Mouse (Mus musculus): Measurements from ENCODE around the gene Myg1. TPM values are rescaled to one million over a fixed set of nuclear protein-coding genes. Genes with fewer than 3 reads are reported as not detected.

Myg1 gene
- polyA plus RNA-seq, 1 experiment: 87.0 TPM

DNA sequence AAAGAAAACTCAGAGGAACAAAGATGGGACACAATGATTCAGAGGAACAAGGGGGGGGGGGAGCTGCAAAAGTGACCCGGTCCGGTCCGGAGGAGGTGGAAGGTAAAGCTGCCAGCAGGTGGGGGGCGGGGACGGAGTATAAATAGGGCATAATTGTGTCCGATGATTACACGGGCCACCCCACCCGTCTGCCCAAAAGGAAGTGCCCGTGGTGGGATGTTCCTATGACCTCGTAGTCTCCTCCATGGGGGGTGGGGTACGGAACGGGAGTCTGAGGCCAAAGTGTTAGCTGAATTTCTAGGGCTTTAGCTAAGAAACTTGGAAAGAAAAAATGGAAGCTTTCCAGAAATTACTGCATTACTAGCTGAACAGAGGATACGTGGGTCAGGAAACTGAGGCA lies 38.5 kb downstream of the Myg1 start:
- Histone ChIP-seq H3K27ac (ENCODE audit: insufficient read depth, low read length) (no peak overlapping the region), H3K4me1 (ENCODE audit: control insufficient read depth, insufficient read depth, low read length) (no peaks in the 10 kb centered on the region; the same call in 1 of the 2 replicates), H3K4me3 (ENCODE audit: insufficient read depth, low read length) (no peak overlapping the region)
- TF ChIP-seq CTCF (IDR thresholded peaks at IDR 0.05; ENCODE audit: extremely low read depth, insufficient read depth, low read length) (no peak), POLR2A (IDR thresholded peaks at IDR 0.05; ENCODE audit: extremely low read depth, insufficient read depth, low read length) (no peak)

DNA sequence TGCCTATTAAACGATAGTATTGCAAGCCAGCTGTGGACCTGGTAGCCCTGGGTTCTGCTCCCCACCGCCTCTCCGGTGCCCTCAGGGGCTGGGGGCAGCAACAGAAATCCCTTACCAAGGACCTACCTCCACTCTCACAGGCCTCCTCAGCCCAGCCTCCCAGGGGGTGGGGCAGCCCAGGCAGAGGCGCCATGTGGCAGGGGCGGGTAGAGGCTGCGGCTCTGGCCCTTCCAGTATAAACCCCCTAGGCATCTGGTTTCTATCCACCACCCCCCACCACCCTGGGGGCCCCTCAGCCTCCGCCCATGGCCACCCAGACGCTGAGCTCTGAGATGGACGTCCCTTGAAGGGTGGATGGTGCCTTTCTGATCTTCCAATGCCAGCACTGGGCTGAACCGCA lies 39.2 kb downstream of the Myg1 start:
- Histone ChIP-seq H3K4me3 (ENCODE audit: insufficient read depth, low read length) (no peak overlapping the region), H3K4me1 (ENCODE audit: control insufficient read depth, insufficient read depth, low read length) (no peaks in the 10 kb centered on the region; the same call in 1 of the 2 replicates), H3K27ac (ENCODE audit: insufficient read depth, low read length) (no peak overlapping the region)
- TF ChIP-seq POLR2A (IDR thresholded peaks at IDR 0.05; ENCODE audit: extremely low read depth, insufficient read depth, low read length): no peak
- TF ChIP-seq CTCF (IDR thresholded peaks at IDR 0.05; ENCODE audit: extremely low read depth, insufficient read depth, low read length): no peak

DNA sequence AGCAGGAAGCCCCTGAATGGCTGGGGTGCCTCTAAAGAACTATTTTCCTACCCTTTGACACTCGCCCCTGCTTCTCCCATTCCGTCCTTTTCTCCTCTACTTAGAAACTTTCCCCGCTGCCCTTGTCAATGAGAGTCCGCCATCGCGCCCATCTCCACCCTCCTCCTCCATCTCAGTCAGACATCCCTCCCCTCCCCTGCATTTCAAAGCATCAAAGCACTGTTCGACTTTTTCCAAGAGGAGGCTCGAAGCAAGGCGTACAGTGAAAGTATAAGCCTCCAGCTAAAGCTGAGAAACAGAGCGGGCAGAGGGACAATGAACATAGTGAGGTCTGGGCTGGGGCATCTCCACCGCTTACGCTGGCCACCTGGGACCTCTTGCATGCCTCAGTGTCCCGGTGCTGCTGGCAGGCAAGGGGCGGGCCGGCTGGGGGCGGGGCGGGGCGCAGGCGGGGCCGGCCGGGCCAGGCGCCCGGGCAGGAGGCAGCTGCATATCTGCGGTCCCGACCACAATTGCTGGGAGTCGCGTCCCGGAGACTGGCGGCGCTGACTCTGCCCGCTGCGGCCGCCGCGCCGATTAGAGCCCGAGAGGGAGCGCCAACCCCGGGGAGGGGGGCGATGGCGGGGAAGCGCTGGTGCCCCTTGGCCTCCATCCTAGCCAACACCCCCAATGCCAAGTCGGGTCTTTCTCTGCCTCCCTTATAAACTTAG lies 45.1 kb downstream of the Myg1 start:
- Histone ChIP-seq H3K4me1 (ENCODE audit: control insufficient read depth, insufficient read depth, low read length) (peaks cover 2% of the 10 kb centered on the region; the same call in 1 of the 2 replicates), H3K4me3 (ENCODE audit: insufficient read depth, low read length) (peak overlapping the region; percentile 29), H3K27ac (ENCODE audit: insufficient read depth, low read length) (peak overlapping the region; percentile 24)
- TF ChIP-seq CTCF (IDR thresholded peaks at IDR 0.05; ENCODE audit: extremely low read depth, insufficient read depth, low read length) (no peak), POLR2A (IDR thresholded peaks at IDR 0.05; ENCODE audit: extremely low read depth, insufficient read depth, low read length) (no peak)

DNA sequence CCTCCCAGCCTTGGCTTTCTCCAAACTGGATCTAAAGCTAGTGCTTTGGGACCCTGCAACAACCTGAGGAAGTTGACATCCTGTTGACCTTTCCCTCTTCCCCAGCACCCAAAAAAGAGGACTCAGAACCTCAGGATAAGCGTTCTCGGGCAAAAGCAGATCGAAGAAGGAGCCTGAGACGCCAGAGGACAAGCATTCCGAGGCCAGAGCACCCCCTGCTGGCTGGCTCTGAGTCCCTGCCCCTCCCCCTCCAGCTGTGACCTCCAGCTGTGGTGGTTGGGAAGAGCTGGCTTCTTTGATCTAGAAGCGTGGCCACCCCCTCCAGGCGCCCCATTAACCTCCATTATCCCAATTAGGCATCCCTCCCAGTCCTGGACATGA lies 45.6 kb downstream of the Myg1 start:
- Histone ChIP-seq H3K4me1 (ENCODE audit: control insufficient read depth, insufficient read depth, low read length) (peaks cover 2% of the 10 kb centered on the region; the same call in 1 of the 2 replicates), H3K4me3 (ENCODE audit: insufficient read depth, low read length) (peak overlapping the region; percentile 29), H3K27ac (ENCODE audit: insufficient read depth, low read length) (peak overlapping the region; percentile 24)
- TF ChIP-seq CTCF (IDR thresholded peaks at IDR 0.05; ENCODE audit: extremely low read depth, insufficient read depth, low read length) (peak; percentile 69), POLR2A (IDR thresholded peaks at IDR 0.05; ENCODE audit: extremely low read depth, insufficient read depth, low read length) (no peak)

DNA sequence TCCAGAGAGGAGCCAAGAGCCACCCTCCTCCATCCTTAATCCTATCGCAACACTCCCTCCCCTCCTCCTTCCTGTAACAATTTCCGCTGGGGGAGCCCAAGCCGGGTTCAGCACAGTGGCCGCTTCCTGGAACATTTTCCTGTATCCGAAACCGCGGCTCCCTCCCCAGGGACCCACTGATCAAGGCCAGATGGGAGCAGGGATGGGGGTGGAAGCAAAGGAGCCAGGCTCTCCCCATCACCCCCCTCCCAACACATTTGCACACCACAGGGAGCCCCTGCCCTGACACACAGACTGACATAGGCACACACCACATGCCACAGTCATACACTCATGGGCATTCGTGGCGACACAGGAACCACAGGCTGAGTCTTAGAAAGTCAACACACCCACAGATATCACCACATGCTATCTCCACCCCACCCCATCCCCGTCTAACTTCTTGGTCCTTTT lies 46.3 kb downstream of the Myg1 start:
- TF ChIP-seq CTCF (IDR thresholded peaks at IDR 0.05; ENCODE audit: extremely low read depth, insufficient read depth, low read length) (no peak), POLR2A (IDR thresholded peaks at IDR 0.05; ENCODE audit: extremely low read depth, insufficient read depth, low read length) (no peak)
- peaks cover 2% of the 10 kb centered on the region; the same call in 1 of the 2 replicates for H3K4me1 ChIP-seq (ENCODE audit: control insufficient read depth, insufficient read depth, low read length)
- H3K27ac ChIP-seq (ENCODE audit: insufficient read depth, low read length): no peak overlapping the region
- H3K4me3 ChIP-seq (ENCODE audit: insufficient read depth, low read length): no peak overlapping the region

DNA sequence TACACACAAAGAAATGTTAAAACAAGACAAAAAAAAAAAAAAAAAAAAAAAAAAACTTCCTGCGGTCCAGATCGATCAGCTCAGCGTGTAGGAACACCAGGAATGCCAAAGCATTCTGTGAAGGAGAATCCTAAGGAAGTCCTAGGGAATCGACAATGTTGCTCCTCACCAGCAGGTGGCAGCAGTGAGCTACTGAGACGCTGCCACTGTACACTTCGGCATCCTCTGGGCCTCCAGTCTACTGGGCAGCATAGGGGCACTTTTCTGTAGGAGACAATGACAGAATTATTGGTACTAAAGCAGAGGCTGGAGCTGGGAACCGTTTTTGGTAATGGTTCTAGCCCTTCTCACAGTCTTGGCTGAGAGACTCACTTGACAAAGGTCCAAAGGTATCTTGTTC lies 50.1 kb downstream of the Myg1 start:
- H3K4me3 ChIP-seq (ENCODE audit: insufficient read depth, low read length): no peak overlapping the region
- no peak overlapping the region for H3K27ac ChIP-seq (ENCODE audit: insufficient read depth, low read length)
- TF ChIP-seq CTCF (IDR thresholded peaks at IDR 0.05; ENCODE audit: extremely low read depth, insufficient read depth, low read length) (peak; percentile 97), POLR2A (IDR thresholded peaks at IDR 0.05; ENCODE audit: extremely low read depth, insufficient read depth, low read length) (no peak)
- H3K4me1 ChIP-seq (ENCODE audit: control insufficient read depth, insufficient read depth, low read length): no peaks in the 10 kb centered on the region

DNA sequence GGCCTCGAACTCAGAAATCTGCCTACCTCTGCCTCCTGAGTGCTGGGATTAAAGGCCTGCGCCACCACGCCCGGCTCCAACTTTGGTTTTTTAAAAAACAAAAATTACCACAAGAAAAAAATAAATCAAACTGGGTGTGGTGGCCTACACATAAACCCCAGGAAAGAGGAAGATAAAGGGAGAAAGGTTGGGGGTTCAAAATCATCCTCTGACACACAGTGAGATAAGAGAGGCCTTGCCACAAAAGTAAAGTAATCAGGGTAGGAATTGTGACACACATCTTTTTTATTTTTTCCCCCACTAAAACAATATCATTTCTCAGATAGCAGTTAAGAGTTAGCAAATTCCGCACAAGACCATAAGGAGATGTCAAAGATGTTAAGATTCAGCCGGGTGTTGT lies 52.2 kb downstream of the Myg1 start:
- no peak overlapping the region for H3K27ac ChIP-seq (ENCODE audit: insufficient read depth, low read length)
- H3K4me3 ChIP-seq (ENCODE audit: insufficient read depth, low read length): no peak overlapping the region
- TF ChIP-seq CTCF (IDR thresholded peaks at IDR 0.05; ENCODE audit: extremely low read depth, insufficient read depth, low read length) (no peak), POLR2A (IDR thresholded peaks at IDR 0.05; ENCODE audit: extremely low read depth, insufficient read depth, low read length) (no peak)
- no peaks in the 10 kb centered on the region for H3K4me1 ChIP-seq (ENCODE audit: control insufficient read depth, insufficient read depth, low read length)

DNA sequence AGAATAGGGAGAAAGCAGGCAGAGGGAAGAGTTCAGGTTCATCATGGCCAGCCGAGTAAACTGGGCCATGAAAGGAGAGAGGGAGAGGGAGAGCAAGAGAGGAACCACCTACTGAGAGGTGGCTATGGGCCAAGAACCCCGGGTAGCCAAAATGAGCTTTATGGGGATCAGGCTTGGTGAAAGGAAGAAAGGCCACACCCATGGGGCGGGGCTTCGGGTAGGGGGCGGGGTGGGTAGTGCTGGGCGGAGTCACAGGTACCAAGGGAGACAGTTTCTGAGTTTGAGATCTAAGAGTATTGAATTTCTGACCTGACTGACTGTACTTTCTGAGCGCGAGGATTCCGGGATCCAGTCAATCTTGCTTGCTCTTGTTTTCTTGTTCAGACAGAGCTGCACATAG lies 55.1 kb downstream of the Myg1 start:
- Histone ChIP-seq H3K27ac (ENCODE audit: insufficient read depth, low read length) (no peak overlapping the region), H3K4me1 (ENCODE audit: control insufficient read depth, insufficient read depth, low read length) (no peaks in the 10 kb centered on the region), H3K4me3 (ENCODE audit: insufficient read depth, low read length) (no peak overlapping the region)
- no peak for TF ChIP-seq CTCF (IDR thresholded peaks at IDR 0.05; ENCODE audit: extremely low read depth, insufficient read depth, low read length)

Other genes starting within 250 kb of the Myg1 start
- gene Tns2, start 231.3 kb upstream of the Myg1 start, polyA plus RNA-seq (2012; rRNA removed): 19.4 and 20.5 TPM in 2 replicates
- gene Spryd3, start 195.5 kb upstream of the Myg1 start, polyA plus RNA-seq (2012; rRNA removed): 152 and 156 TPM in 2 replicates
- gene Igfbp6, start 187.3 kb upstream of the Myg1 start, polyA plus RNA-seq (2012; rRNA removed): 69.5 and 71.7 TPM in 2 replicates
- gene Soat2, start 181.2 kb upstream of the Myg1 start, polyA plus RNA-seq (2012; rRNA removed): 0.17 and 0.28 TPM in 2 replicates
- gene Zfp740, start 128.5 kb upstream of the Myg1 start, polyA plus RNA-seq (2012; rRNA removed): 51.3 and 57.6 TPM in 2 replicates
- gene Csad, start 127.0 kb upstream of the Myg1 start, polyA plus RNA-seq (2012; rRNA removed): 34.6 and 39.7 TPM in 2 replicates
- gene Itgb7, start 99.8 kb upstream of the Myg1 start, polyA plus RNA-seq (2012; rRNA removed): 0.86 and 1.5 TPM in 2 replicates
- gene Rarg, start 74.2 kb upstream of the Myg1 start, polyA plus RNA-seq (2012; rRNA removed): 11.3 and 12.3 TPM in 2 replicates
- 0.04 and 0.15 TPM in 2 replicates for gene Gm9918, start 61.1 kb upstream of the Myg1 start, polyA plus RNA-seq (2012; rRNA removed)
- 54.0 and 55.5 TPM in 2 replicates for gene Mfsd5, start 52.3 kb upstream of the Myg1 start, polyA plus RNA-seq (2012; rRNA removed)
- gene Espl1, start 35.4 kb upstream of the Myg1 start, polyA plus RNA-seq (2012; rRNA removed): 0.52 and 1.6 TPM in 2 replicates
- gene Pfdn5, start 5.6 kb upstream of the Myg1 start, polyA plus RNA-seq (2012; rRNA removed): 466 and 495 TPM in 2 replicates
- gene Aaas, start 19.1 kb downstream of the Myg1 start, polyA plus RNA-seq (2012; rRNA removed): 20.2 and 23.2 TPM in 2 replicates
- gene Sp7, start 35.5 kb downstream of the Myg1 start, polyA plus RNA-seq (2012; rRNA removed): 1.6 and 2.3 TPM in 2 replicates
- 10.3 and 10.5 TPM in 2 replicates for gene Sp1, start 74.4 kb downstream of the Myg1 start, polyA plus RNA-seq (2012; rRNA removed)
- gene Amhr2, start 113.7 kb downstream of the Myg1 start, polyA plus RNA-seq (2012; rRNA removed): 1.2 and 1.4 TPM in 2 replicates
- 85.6 and 90.3 TPM in 2 replicates for gene Prr13, start 127.3 kb downstream of the Myg1 start, polyA plus RNA-seq (2012; rRNA removed)
- 415 and 432 TPM in 2 replicates for gene Pcbp2, start 138.8 kb downstream of the Myg1 start, polyA plus RNA-seq (2012; rRNA removed)
- not detected in 2 replicates for gene Gm10337, start 172.0 kb downstream of the Myg1 start, polyA plus RNA-seq (2012; rRNA removed)
- gene Map3k12, start 185.4 kb downstream of the Myg1 start, polyA plus RNA-seq (2012; rRNA removed): 98.9 and 105 TPM in 2 replicates
- 62.7 and 74.0 TPM in 2 replicates for gene Tarbp2, start 186.5 kb downstream of the Myg1 start, polyA plus RNA-seq (2012; rRNA removed)
- gene Npff, start 193.2 kb downstream of the Myg1 start, polyA plus RNA-seq (2012; rRNA removed): 5.8 and 6.1 TPM in 2 replicates

All from cortical plate, adult 2 months (tissue).